Mouse (Mus musculus) cortical plate, adult 2 months (tissue): ENCODE measurements at regions not wholly inside any gene's neighbourhood (a gene's known extent, or its start where the extent isn't known, plus 50 kb on each side); places are given as distances from the start of the nearest gene placed in this dataset.

ENCODE experiments used
- H3K27ac ChIP-seq: fragments of 200-500 bp; 2 replicates; pipeline ENCODE4 v1.5.1; 2012; ENCODE audit warnings: low read length, control low read depth, inconsistent platforms; ENCODE audit not compliant: insufficient read depth
- H3K4me1 ChIP-seq: fragments of 200-500 bp; 2 replicates; pipeline ENCODE4 v1.6.1; 2011; ENCODE audit warnings: low read length; ENCODE audit not compliant: control insufficient read depth, insufficient read depth
- H3K4me3 ChIP-seq: fragments of 200-500 bp; 2 replicates; pipeline ENCODE4 v1.5.1; 2011; ENCODE audit warnings: mild to moderate bottlenecking, low read length, control low read depth; ENCODE audit not compliant: insufficient read depth
- CTCF ChIP-seq: fragments of 200-500 bp; IDR thresholded peaks from 2 replicates; pipeline ENCODE4 v1.5.1; 2011; ENCODE audit warnings: mild to moderate bottlenecking, control low read depth, low read length; ENCODE audit not compliant: insufficient read depth; ENCODE audit errors: extremely low read depth
- POLR2A ChIP-seq: fragments of 200-500 bp; IDR thresholded peaks from 2 replicates; pipeline ENCODE4 v1.6.1; 2011; ENCODE audit warnings: mild to moderate bottlenecking, low read length, control low read depth; ENCODE audit not compliant: insufficient read depth; ENCODE audit errors: extremely low read depth

- H3K4me3 ChIP-seq = no peak overlapping the region
- H3K27ac ChIP-seq = no peak overlapping the region
- H3K4me1 ChIP-seq = no peaks in the 10 kb centered on the region
- TF ChIP-seq POLR2A = no peak
- no peak for TF ChIP-seq CTCF
These were observed 189.5 kb downstream of the Mreg start for GRCm38 (mm10) chr1:72022631-72023030.

DNA sequence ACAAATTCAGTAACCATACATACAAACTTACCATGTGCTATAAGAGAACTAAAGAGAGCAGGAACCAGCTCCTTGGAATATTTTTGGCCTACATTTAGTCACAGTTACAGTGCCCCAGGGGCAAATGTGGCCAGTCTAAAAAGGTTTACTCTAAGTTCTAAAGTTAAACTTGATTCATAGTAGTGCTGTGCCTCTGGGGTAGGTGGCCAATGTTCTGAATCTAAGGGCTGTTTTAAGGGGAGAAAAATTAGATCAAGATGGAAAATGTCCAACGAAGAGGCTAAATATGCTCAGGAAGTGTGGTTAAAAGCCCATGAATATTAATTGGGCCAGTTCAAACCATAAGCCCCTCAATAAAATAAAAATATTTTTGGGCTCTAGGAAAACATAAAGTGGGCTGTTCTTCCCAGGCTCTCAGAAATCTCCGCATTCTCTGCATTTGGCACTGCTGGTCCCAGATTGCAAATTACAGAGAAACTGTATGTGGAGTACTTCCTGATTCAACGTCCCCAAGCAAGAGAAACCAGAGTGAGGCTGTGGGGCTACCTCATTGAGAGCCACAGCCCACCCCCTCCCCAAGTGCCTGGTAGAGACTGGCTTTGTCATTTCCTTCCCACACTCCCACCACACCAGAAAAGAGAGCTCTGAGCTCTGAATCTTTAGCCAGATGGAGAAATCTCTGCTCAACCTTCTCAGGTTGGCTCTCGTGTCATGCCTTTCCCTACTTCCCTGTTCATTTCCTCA is 193.5 kb downstream of the Mreg start:
- H3K27ac ChIP-seq = no peak overlapping the region
- no peaks in the 10 kb centered on the region for H3K4me1 ChIP-seq
- H3K4me3 ChIP-seq = no peak overlapping the region
- no peak for TF ChIP-seq POLR2A

DNA sequence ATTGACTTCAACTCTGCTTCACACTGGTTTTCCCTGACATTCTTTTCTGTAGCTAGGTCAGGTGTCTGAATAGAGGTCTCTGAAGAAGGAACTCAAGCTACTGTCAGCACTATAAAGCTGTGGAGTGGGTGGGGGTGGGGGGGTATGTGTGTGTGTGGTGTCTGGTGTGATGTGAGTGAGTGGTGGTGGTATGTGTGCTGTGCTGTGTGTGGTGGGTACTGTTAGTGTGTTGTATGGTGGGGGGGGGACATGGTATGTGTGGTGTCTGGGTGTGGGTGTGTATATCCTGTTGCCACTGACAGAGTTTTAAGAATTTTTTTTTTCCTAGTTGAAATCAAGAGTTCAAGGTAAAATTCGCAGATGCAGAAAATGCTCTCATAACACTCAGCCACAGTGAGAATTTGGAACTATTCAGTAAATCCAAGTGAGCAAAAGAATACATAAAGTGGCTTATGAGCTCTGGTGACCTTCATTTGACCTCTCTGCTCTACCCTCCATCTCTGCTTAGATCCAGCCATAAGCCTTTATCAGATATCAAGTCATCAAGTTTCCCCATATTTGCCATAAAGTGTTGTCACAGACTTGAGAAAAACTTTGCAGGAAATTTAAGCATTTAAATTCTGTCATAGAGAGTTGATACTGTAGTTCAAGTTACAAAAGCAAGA is 194.2 kb downstream of the Mreg start:
- H3K4me3 ChIP-seq = no peak overlapping the region
- H3K4me1 ChIP-seq = no peaks in the 10 kb centered on the region
- no peak overlapping the region for H3K27ac ChIP-seq
- TF ChIP-seq POLR2A (no peak), CTCF (no peak)

DNA sequence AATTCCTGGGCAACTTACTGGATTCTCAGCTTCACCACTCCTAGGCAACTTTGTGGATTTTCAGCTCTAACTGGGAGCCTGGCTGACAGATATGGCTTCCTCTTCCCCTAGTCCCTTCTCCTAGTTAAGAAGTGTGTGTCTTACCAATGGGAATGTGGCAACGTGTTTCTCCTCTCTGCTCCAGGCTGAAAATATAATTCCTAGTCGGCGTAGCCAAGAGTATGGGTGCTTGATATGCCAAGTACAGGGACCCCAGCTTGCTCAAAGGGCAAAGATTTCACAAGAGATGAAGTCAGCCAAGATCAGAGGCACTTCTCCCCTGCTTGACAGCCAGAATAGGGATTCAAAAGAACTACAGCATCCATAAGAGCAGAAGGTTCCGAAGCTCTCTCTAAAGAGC is 196.6 kb downstream of the Mreg start:
- TF ChIP-seq POLR2A = no peak
- TF ChIP-seq CTCF = no peak

GRCm38 (mm10) chr1:72014580-72014979 is 197.5 kb downstream of the Mreg start:
- H3K4me1 ChIP-seq = no peaks in the 10 kb centered on the region
- TF ChIP-seq POLR2A (no peak), CTCF (no peak)
- no peak overlapping the region for H3K27ac ChIP-seq
- no peak overlapping the region for H3K4me3 ChIP-seq

More for the DNA sequence above, 196.6 kb downstream of the Mreg start:
- no peak overlapping the region for H3K4me3 ChIP-seq
- no peak overlapping the region for H3K27ac ChIP-seq
- no peaks in the 10 kb centered on the region for H3K4me1 ChIP-seq

GRCm38 (mm10) chr1:72013863-72014262 is 198.2 kb downstream of the Mreg start:
- Histone ChIP-seq H3K4me3 (no peak overlapping the region), H3K27ac (no peak overlapping the region), H3K4me1 (no peaks in the 10 kb centered on the region)
- TF ChIP-seq POLR2A = no peak

DNA sequence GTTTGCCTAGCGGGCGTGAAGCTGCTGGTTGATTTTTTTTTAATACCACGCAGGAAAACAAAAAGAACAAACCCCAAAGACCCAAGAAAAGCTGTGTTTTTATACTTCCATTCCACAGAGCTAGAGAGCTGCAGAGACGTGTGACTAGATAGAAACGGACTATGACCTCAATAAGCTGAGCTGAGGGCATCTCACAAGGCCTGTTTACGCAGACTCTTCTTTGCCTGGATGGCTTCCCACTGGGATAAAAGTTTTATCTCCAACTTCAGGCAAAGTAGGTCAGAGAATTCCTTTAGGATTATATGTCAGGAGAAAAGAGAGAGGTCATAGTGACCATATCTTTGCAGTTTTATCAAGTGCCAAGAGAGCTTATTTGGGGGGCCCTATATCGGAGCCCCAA is 199.4 kb downstream of the Mreg start:
- no peak for TF ChIP-seq POLR2A
- no peak for TF ChIP-seq CTCF
- no peak overlapping the region for H3K27ac ChIP-seq

DNA sequence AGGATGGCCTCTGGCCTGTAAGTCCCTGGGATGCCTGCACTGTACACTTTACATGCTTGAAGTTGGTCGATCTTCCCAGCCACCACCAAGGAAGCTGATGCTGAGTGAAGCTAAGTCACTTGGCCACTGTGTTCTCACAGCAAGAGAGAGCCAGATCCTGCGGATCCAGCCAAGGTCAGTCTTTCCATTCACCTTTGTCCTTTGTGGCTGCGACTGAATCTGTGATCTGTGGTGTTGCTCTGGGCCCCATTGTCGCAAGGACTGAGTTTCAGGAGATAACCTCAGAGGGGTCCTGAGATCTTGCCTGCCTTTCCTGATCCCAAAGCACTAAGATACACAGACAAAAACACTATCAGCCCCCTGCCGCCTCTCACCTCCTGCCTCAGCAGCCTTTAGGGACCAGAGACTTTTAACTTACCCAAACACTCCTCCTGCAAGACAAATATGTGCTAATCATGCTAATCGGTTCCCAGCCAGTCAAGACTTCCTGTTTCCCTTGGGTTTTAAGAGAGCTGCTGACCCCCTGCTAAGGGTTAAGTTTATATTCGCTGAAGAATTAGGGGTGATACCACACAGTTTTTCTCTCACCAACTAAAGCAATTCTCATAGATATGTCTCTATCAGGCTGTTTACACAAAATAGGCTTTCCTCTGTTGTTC is 202.7 kb downstream of the Mreg start:
- H3K4me1 ChIP-seq = no peaks in the 10 kb centered on the region
- H3K27ac ChIP-seq = peak overlapping the region; percentile 21; the same call in 1 of the 2 replicates
- TF ChIP-seq CTCF (no peak), POLR2A (no peak)
- H3K4me3 ChIP-seq = no peak overlapping the region

More for the DNA sequence above, 199.4 kb downstream of the Mreg start:
- Histone ChIP-seq H3K4me3 (no peak overlapping the region), H3K4me1 (no peaks in the 10 kb centered on the region)

DNA sequence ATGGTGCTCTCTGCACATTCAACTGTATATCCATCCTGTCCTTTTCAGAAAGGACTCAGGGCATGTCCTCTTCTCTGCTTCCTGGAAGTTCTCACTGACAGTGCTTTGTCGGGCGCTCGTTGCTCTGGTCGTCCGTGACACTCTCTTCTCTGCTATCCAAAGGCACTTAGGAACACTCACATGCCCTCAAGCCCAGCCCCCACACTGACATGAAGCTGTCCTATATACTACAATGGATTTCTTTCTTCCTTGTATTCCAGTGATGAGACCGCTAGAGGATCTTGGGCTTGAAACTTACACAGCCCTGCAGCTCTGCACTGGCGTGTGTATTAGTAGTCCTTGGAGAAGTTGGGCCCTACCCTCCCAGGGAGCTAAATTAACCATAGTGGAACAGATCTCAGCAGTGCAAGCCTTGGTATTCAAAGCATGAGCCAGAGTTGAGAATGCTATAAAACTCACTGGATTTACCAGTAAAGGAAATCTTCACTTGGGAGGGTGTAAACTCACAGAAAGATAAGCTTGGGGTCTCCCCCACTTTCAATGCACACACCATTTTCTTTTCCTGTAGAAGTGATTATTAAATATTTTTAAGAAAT is 205.3 kb downstream of the Mreg start:
- Histone ChIP-seq H3K4me3 (no peak overlapping the region), H3K4me1 (no peaks in the 10 kb centered on the region), H3K27ac (peak overlapping the region; percentile 42; the same call in 1 of the 2 replicates)
- TF ChIP-seq POLR2A (no peak), CTCF (no peak)

DNA sequence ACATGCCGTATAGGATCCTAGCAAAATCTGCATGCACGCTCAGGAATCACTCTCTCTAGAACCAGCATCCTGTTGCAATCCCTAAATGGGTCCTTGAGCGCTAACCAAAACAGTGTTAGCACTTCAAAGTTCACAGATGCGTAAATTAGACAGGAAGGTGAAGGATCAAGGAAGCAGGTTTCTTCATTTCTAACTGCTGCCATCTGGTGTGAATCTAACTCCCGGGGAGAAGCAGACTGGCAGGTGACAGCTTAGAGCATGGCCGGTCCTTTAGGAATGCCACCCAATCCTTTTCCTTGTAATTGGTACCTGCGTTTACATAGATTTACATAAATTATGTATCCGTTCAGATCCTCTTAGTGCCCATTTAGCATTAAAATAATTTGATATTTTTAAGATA is 206.2 kb downstream of the Mreg start:
- TF ChIP-seq POLR2A (no peak), CTCF (no peak)
- no peaks in the 10 kb centered on the region for H3K4me1 ChIP-seq
- no peak overlapping the region for H3K27ac ChIP-seq
- H3K4me3 ChIP-seq = no peak overlapping the region
